Mouse (Mus musculus) C2C12 (cell line): Measurements from ENCODE around the gene Eps8l3. TPM values are rescaled to one million over a fixed set of nuclear protein-coding genes. Genes with fewer than 3 reads are reported as not detected.

Experiments
- H3K27me3 ChIP-seq: one replicate; pipeline ENCODE4 v1.6.1; 2011; ENCODE audit not compliant: control insufficient read depth, insufficient read depth, insufficient read length
- H3K36me3 ChIP-seq: one replicate; pipeline ENCODE4 v1.6.1; 2011; ENCODE audit not compliant: control insufficient read depth, insufficient read depth
- H3K4me3 ChIP-seq: one replicate; pipeline ENCODE4 v1.5.1; 2011; ENCODE audit warnings: mild to moderate bottlenecking, control low read depth; ENCODE audit not compliant: poor library complexity, insufficient read depth, severe bottlenecking
- H3K79me2 ChIP-seq: one replicate; pipeline ENCODE4 v1.6.1; 2011; ENCODE audit not compliant: control insufficient read depth, insufficient read depth
- H3K79me3 ChIP-seq: one replicate; pipeline ENCODE4 v1.6.1; 2011; ENCODE audit warnings: low read depth, control low read depth
- H3ac ChIP-seq: one replicate; pipeline ENCODE3; 2011; ENCODE audit warnings: low read depth; ENCODE audit not compliant: control insufficient read depth, insufficient read length
- CEBPB ChIP-seq: IDR thresholded peaks from one replicate; pipeline ENCODE4 v1.6.1; 2011; ENCODE audit warnings: low read depth, mild to moderate bottlenecking, control low read depth, moderate library complexity
- CTCF ChIP-seq: IDR thresholded peaks from one replicate; pipeline ENCODE4 v1.5.1; 2011; ENCODE audit not compliant: control insufficient read depth, insufficient read depth, insufficient read length
- FOSL1 ChIP-seq: IDR thresholded peaks from one replicate; pipeline ENCODE4 v1.8.0; 2011; ENCODE audit warnings: mild to moderate bottlenecking, low read length; ENCODE audit not compliant: poor library complexity, insufficient read depth, severe bottlenecking
- MAX ChIP-seq: IDR thresholded peaks from one replicate; pipeline ENCODE4 v1.6.1; 2011; ENCODE audit warnings: mild to moderate bottlenecking, control low read depth
- MYOD1 ChIP-seq: IDR thresholded peaks from one replicate; pipeline ENCODE4 v1.6.1; 2011; ENCODE audit warnings: low read depth; ENCODE audit not compliant: control insufficient read depth, insufficient read length
- MYOG ChIP-seq: IDR thresholded peaks from one replicate; pipeline ENCODE4 v1.6.1; 2011; ENCODE audit not compliant: control insufficient read depth, insufficient read length; ENCODE audit errors: extremely low read depth
- USF1 ChIP-seq: IDR thresholded peaks from one replicate; pipeline ENCODE4 v1.6.1; 2011; ENCODE audit warnings: low read depth, mild to moderate bottlenecking, control low read depth, moderate library complexity
- polyA plus RNA-seq: library from polyadenylated mRNA; unstranded; fragments of >200 nt; fragmentation: generic; extraction: Trizol; gene quantifications from one replicate; pipeline ENCODE4 v1.2.1, GENCODE M21; 2012; ENCODE audit warnings: missing spikeins

Eps8l3 gene
- polyA plus RNA-seq, 1 experiment, result not detected

GRCm38 (mm10) chr3:107929243-107929642, 52.2 kb downstream of the Eps8l3 start:
- Histone ChIP-seq H3K79me3 (no peaks in the 10 kb centered on the region), H3ac (no peak overlapping the region), H3K36me3 (no peaks in the 10 kb centered on the region), H3K4me3 (no peak overlapping the region), H3K27me3 (peaks cover 13% of the 10 kb centered on the region), H3K79me2 (no peaks in the 10 kb centered on the region)
- no peak for TF ChIP-seq CTCF
- TF ChIP-seq USF1, result no peak
- no peak for TF ChIP-seq CEBPB
- TF ChIP-seq FOSL1, result no peak
- TF ChIP-seq MAX, result no peak
- TF ChIP-seq MYOG, result no peak
- TF ChIP-seq MYOD1, result no peak

- Histone ChIP-seq H3K36me3 (no peaks in the 10 kb centered on the region), H3K79me3 (no peaks in the 10 kb centered on the region), H3K4me3 (no peak overlapping the region), H3ac (no peak overlapping the region), H3K79me2 (no peaks in the 10 kb centered on the region), H3K27me3 (peaks cover 15% of the 10 kb centered on the region)
- TF ChIP-seq MYOG (no peak), CEBPB (no peak), MYOD1 (no peak), CTCF (no peak), USF1 (no peak), FOSL1 (no peak), MAX (no peak)
Measured at GRCm38 (mm10) chr3:107929731-107930130, 52.7 kb downstream of the Eps8l3 start.

- no peaks in the 10 kb centered on the region for H3K36me3 ChIP-seq
- no peak overlapping the region for H3K4me3 ChIP-seq
- H3K79me2 ChIP-seq, result no peaks in the 10 kb centered on the region
- TF ChIP-seq MYOG (no peak), MAX (no peak), USF1 (no peak), FOSL1 (no peak), CTCF (no peak), MYOD1 (no peak), CEBPB (no peak)
- no peak overlapping the region for H3ac ChIP-seq
- no peaks in the 10 kb centered on the region for H3K79me3 ChIP-seq
- H3K27me3 ChIP-seq, result peaks cover 10% of the 10 kb centered on the region
Measured at GRCm38 (mm10) chr3:107931134-107931533, 54.1 kb downstream of the Eps8l3 start.

GRCm38 (mm10) chr3:107931670-107932069, 54.6 kb downstream of the Eps8l3 start, which contains the start of gene Gstm7:
Gene Gstm7 (minus strand): TSS chr3:107931817.
- no peak within 1 kb of the TSS for H3ac ChIP-seq
- H3K4me3 ChIP-seq, result no peak within 1 kb of the TSS
- peaks cover 10% of the 10 kb centered on the region for H3K27me3 ChIP-seq

GRCm38 (mm10) chr3:107932128-107932527, 55.1 kb downstream of the Eps8l3 start:
- no peak overlapping the region for H3ac ChIP-seq
- TF ChIP-seq USF1, result no peak
- TF ChIP-seq MYOD1, result no peak
- no peaks in the 10 kb centered on the region for H3K79me2 ChIP-seq

More at GRCm38 (mm10) chr3:107931670-107932069, 54.6 kb downstream of the Eps8l3 start, which contains the start of gene Gstm7:
- H3K36me3 ChIP-seq, result no peaks in the 10 kb centered on the region
- TF ChIP-seq CEBPB, result no peak
- no peak for TF ChIP-seq MYOD1
- TF ChIP-seq MAX, result no peak
- no peak for TF ChIP-seq USF1
- no peak for TF ChIP-seq FOSL1
- no peak for TF ChIP-seq MYOG
- TF ChIP-seq CTCF, result no peak
- no peaks in the 10 kb centered on the region for H3K79me3 ChIP-seq
- H3K79me2 ChIP-seq, result no peaks in the 10 kb centered on the region

GRCm38 (mm10) chr3:107935268-107935667, 58.2 kb downstream of the Eps8l3 start:
- no peaks in the 10 kb centered on the region for H3K79me2 ChIP-seq
- no peak overlapping the region for H3K4me3 ChIP-seq
- H3K27me3 ChIP-seq, result peaks cover 5% of the 10 kb centered on the region
- no peaks in the 10 kb centered on the region for H3K79me3 ChIP-seq
- no peaks in the 10 kb centered on the region for H3K36me3 ChIP-seq
- TF ChIP-seq MYOG, result no peak
- TF ChIP-seq MYOD1, result no peak
- TF ChIP-seq FOSL1, result no peak
- TF ChIP-seq CEBPB, result no peak
- TF ChIP-seq USF1, result no peak
- TF ChIP-seq MAX, result no peak
- no peak for TF ChIP-seq CTCF
- H3ac ChIP-seq, result no peak overlapping the region

More at GRCm38 (mm10) chr3:107932128-107932527, 55.1 kb downstream of the Eps8l3 start:
- no peaks in the 10 kb centered on the region for H3K36me3 ChIP-seq
- H3K79me3 ChIP-seq, result no peaks in the 10 kb centered on the region
- no peak overlapping the region for H3K4me3 ChIP-seq
- H3K27me3 ChIP-seq, result peaks cover 7% of the 10 kb centered on the region
